Mouse (Mus musculus): ENCODE measurements at regions not wholly inside any gene's neighbourhood (a gene's known extent, or its start where the extent isn't known, plus 50 kb on each side); places are given as distances from the start of the nearest gene placed in this dataset.
A peak's percentile ranks its signal among the peaks of the same experiment; 100 is the strongest.

- ATAC-seq (replicated peaks; ENCODE audit: low FRiP score, low TSS enrichment, low read depth): no peak
- H3K36me3 ChIP-seq (ENCODE audit: control insufficient read depth, insufficient read depth, low read length): no peaks in the 10 kb centered on the region
- no peak overlapping the region for H3K4me2 ChIP-seq (ENCODE audit: low read length)
- no peaks in the 10 kb centered on the region for H3K4me1 ChIP-seq (replicated peaks; ENCODE audit: control insufficient read depth, insufficient read depth, low read length)
- WGBS: 74% methylated on average over 1 of the region's 1 CpGs
- no peak overlapping the region for H3K27ac ChIP-seq (ENCODE audit: low read depth)
- H3K9me3 ChIP-seq (ENCODE audit: control insufficient read depth, low read length): no peaks in the 10 kb centered on the region
- H3K9ac ChIP-seq (ENCODE audit: low read length): no peak overlapping the region
- DNase-seq (ENCODE audit: low spot score): no peak
- H3K27me3 ChIP-seq (replicated peaks; ENCODE audit: control insufficient read depth, insufficient read depth, low read length): no peaks in the 10 kb centered on the region
- no peak overlapping the region for H3K4me3 ChIP-seq (ENCODE audit: low read depth, low read length)
These were observed 72.5 kb upstream of the S1pr1 start for GRCm38 (mm10) chr3:115787360-115787759.

GRCm38 (mm10) chr3:115788525-115788924 is 73.7 kb upstream of the S1pr1 start:
- no peak overlapping the region for H3K27ac ChIP-seq (ENCODE audit: low read depth)
- no peaks in the 10 kb centered on the region for H3K36me3 ChIP-seq (ENCODE audit: control insufficient read depth, insufficient read depth, low read length)
- ATAC-seq (replicated peaks; ENCODE audit: low FRiP score, low TSS enrichment, low read depth): no peak
- H3K4me2 ChIP-seq (ENCODE audit: low read length): no peak overlapping the region
- no peak overlapping the region for H3K4me3 ChIP-seq (ENCODE audit: low read depth, low read length)
- peak; percentile 13 for DNase-seq (ENCODE audit: low spot score)
- WGBS: 65% methylated on average over 3 of the region's 3 CpGs
- H3K9ac ChIP-seq (ENCODE audit: low read length): no peak overlapping the region
- H3K27me3 ChIP-seq (replicated peaks; ENCODE audit: control insufficient read depth, insufficient read depth, low read length): no peaks in the 10 kb centered on the region
- no peaks in the 10 kb centered on the region for H3K4me1 ChIP-seq (replicated peaks; ENCODE audit: control insufficient read depth, insufficient read depth, low read length)
- H3K9me3 ChIP-seq (ENCODE audit: control insufficient read depth, low read length): no peaks in the 10 kb centered on the region

GRCm38 (mm10) chr3:115789063-115789462 is 74.2 kb upstream of the S1pr1 start:
- 77% methylated on average over 6 of the region's 6 CpGs for WGBS
- DNase-seq (ENCODE audit: low spot score) (peak; percentile 39), ATAC-seq (replicated peaks; ENCODE audit: low FRiP score, low TSS enrichment, low read depth) (no peak)
- H3K9ac ChIP-seq (ENCODE audit: low read length): no peak overlapping the region
- no peaks in the 10 kb centered on the region for H3K4me1 ChIP-seq (replicated peaks; ENCODE audit: control insufficient read depth, insufficient read depth, low read length)
- no peaks in the 10 kb centered on the region for H3K36me3 ChIP-seq (ENCODE audit: control insufficient read depth, insufficient read depth, low read length)
- H3K4me3 ChIP-seq (ENCODE audit: low read depth, low read length): no peak overlapping the region
- H3K4me2 ChIP-seq (ENCODE audit: low read length): no peak overlapping the region
- no peaks in the 10 kb centered on the region for H3K27me3 ChIP-seq (replicated peaks; ENCODE audit: control insufficient read depth, insufficient read depth, low read length)
- no peaks in the 10 kb centered on the region for H3K9me3 ChIP-seq (ENCODE audit: control insufficient read depth, low read length)
- no peak overlapping the region for H3K27ac ChIP-seq (ENCODE audit: low read depth)

- ATAC-seq (replicated peaks; ENCODE audit: low FRiP score, low TSS enrichment, low read depth): no peak
- Histone ChIP-seq H3K27ac (ENCODE audit: low read depth) (no peak overlapping the region), H3K36me3 (ENCODE audit: control insufficient read depth, insufficient read depth, low read length) (no peaks in the 10 kb centered on the region), H3K4me2 (ENCODE audit: low read length) (no peak overlapping the region), H3K9ac (ENCODE audit: low read length) (no peak overlapping the region), H3K9me3 (ENCODE audit: control insufficient read depth, low read length) (no peaks in the 10 kb centered on the region), H3K4me1 (replicated peaks; ENCODE audit: control insufficient read depth, insufficient read depth, low read length) (no peaks in the 10 kb centered on the region), H3K4me3 (ENCODE audit: low read depth, low read length) (no peak overlapping the region), H3K27me3 (replicated peaks; ENCODE audit: control insufficient read depth, insufficient read depth, low read length) (no peaks in the 10 kb centered on the region)
- WGBS: 64% methylated on average over 4 of the region's 4 CpGs
- DNase-seq (ENCODE audit: low spot score): peak; percentile 33
These were observed 77.7 kb upstream of the S1pr1 start for GRCm38 (mm10) chr3:115792606-115793005.

- Histone ChIP-seq H3K4me3 (ENCODE audit: low read depth, low read length) (no peak overlapping the region), H3K4me2 (ENCODE audit: low read length) (peak overlapping the region; percentile 22; the same call in 1 of the 2 replicates), H3K27ac (ENCODE audit: low read depth) (no peak overlapping the region), H3K27me3 (replicated peaks; ENCODE audit: control insufficient read depth, insufficient read depth, low read length) (no peaks in the 10 kb centered on the region), H3K9me3 (ENCODE audit: control insufficient read depth, low read length) (no peaks in the 10 kb centered on the region), H3K9ac (ENCODE audit: low read length) (no peak overlapping the region), H3K4me1 (replicated peaks; ENCODE audit: control insufficient read depth, insufficient read depth, low read length) (no peaks in the 10 kb centered on the region), H3K36me3 (ENCODE audit: control insufficient read depth, insufficient read depth, low read length) (no peaks in the 10 kb centered on the region)
- ATAC-seq (replicated peaks; ENCODE audit: low FRiP score, low TSS enrichment, low read depth) (no peak), DNase-seq (ENCODE audit: low spot score) (peak; percentile 52)
- WGBS: 24% methylated on average over 12 of the region's 12 CpGs
These were observed 78.6 kb upstream of the S1pr1 start for GRCm38 (mm10) chr3:115793344-115794059.

GRCm38 (mm10) chr3:115799326-115799725 is 84.5 kb upstream of the S1pr1 start:
- Histone ChIP-seq H3K36me3 (ENCODE audit: control insufficient read depth, insufficient read depth, low read length) (no peaks in the 10 kb centered on the region), H3K4me3 (ENCODE audit: low read depth, low read length) (no peak overlapping the region), H3K9ac (ENCODE audit: low read length) (no peak overlapping the region), H3K4me1 (replicated peaks; ENCODE audit: control insufficient read depth, insufficient read depth, low read length) (no peaks in the 10 kb centered on the region), H3K27me3 (replicated peaks; ENCODE audit: control insufficient read depth, insufficient read depth, low read length) (no peaks in the 10 kb centered on the region), H3K4me2 (ENCODE audit: low read length) (no peak overlapping the region), H3K27ac (ENCODE audit: low read depth) (no peak overlapping the region), H3K9me3 (ENCODE audit: control insufficient read depth, low read length) (no peaks in the 10 kb centered on the region)
- ATAC-seq (replicated peaks; ENCODE audit: low FRiP score, low TSS enrichment, low read depth): no peak
- no peak for DNase-seq (ENCODE audit: low spot score)
- WGBS: 85% methylated on average over 10 of the region's 10 CpGs

GRCm38 (mm10) chr3:115799981-115800380 is 85.1 kb upstream of the S1pr1 start:
- no peak overlapping the region for H3K4me2 ChIP-seq (ENCODE audit: low read length)
- H3K9me3 ChIP-seq (ENCODE audit: control insufficient read depth, low read length): no peaks in the 10 kb centered on the region
- no peak overlapping the region for H3K4me3 ChIP-seq (ENCODE audit: low read depth, low read length)
- WGBS: 50% methylated on average over 2 of the region's 2 CpGs
- H3K27ac ChIP-seq (ENCODE audit: low read depth): no peak overlapping the region
- no peaks in the 10 kb centered on the region for H3K4me1 ChIP-seq (replicated peaks; ENCODE audit: control insufficient read depth, insufficient read depth, low read length)
- H3K27me3 ChIP-seq (replicated peaks; ENCODE audit: control insufficient read depth, insufficient read depth, low read length): no peaks in the 10 kb centered on the region
- no peak overlapping the region for H3K9ac ChIP-seq (ENCODE audit: low read length)
- DNase-seq (ENCODE audit: low spot score) (no peak), ATAC-seq (replicated peaks; ENCODE audit: low FRiP score, low TSS enrichment, low read depth) (no peak)
- H3K36me3 ChIP-seq (ENCODE audit: control insufficient read depth, insufficient read depth, low read length): no peaks in the 10 kb centered on the region

- no peaks in the 10 kb centered on the region for H3K4me1 ChIP-seq (replicated peaks; ENCODE audit: control insufficient read depth, insufficient read depth, low read length)
- DNase-seq (ENCODE audit: low spot score) (no peak), ATAC-seq (replicated peaks; ENCODE audit: low FRiP score, low TSS enrichment, low read depth) (no peak)
- 24% methylated on average over 5 of the region's 5 CpGs for WGBS
- H3K27ac ChIP-seq (ENCODE audit: low read depth): no peak overlapping the region
- H3K4me3 ChIP-seq (ENCODE audit: low read depth, low read length): no peak overlapping the region
- no peaks in the 10 kb centered on the region for H3K27me3 ChIP-seq (replicated peaks; ENCODE audit: control insufficient read depth, insufficient read depth, low read length)
- no peaks in the 10 kb centered on the region for H3K36me3 ChIP-seq (ENCODE audit: control insufficient read depth, insufficient read depth, low read length)
- H3K9ac ChIP-seq (ENCODE audit: low read length): no peak overlapping the region
- H3K4me2 ChIP-seq (ENCODE audit: low read length): no peak overlapping the region
- no peaks in the 10 kb centered on the region for H3K9me3 ChIP-seq (ENCODE audit: control insufficient read depth, low read length)
These were observed 86.0 kb upstream of the S1pr1 start for GRCm38 (mm10) chr3:115800873-115801272.

GRCm38 (mm10) chr3:115801581-115802200 is 85.9 kb upstream of the Dph5 start:
- DNase-seq (ENCODE audit: low spot score) (no peak), ATAC-seq (replicated peaks; ENCODE audit: low FRiP score, low TSS enrichment, low read depth) (no peak)
- 67% methylated on average over 5 of the region's 5 CpGs for WGBS
- no peaks in the 10 kb centered on the region for H3K4me1 ChIP-seq (replicated peaks; ENCODE audit: control insufficient read depth, insufficient read depth, low read length)
- H3K27me3 ChIP-seq (replicated peaks; ENCODE audit: control insufficient read depth, insufficient read depth, low read length): no peaks in the 10 kb centered on the region
- H3K36me3 ChIP-seq (ENCODE audit: control insufficient read depth, insufficient read depth, low read length): no peaks in the 10 kb centered on the region
- H3K27ac ChIP-seq (ENCODE audit: low read depth): no peak overlapping the region
- no peak overlapping the region for H3K4me2 ChIP-seq (ENCODE audit: low read length)
- no peak overlapping the region for H3K4me3 ChIP-seq (ENCODE audit: low read depth, low read length)
- no peak overlapping the region for H3K9ac ChIP-seq (ENCODE audit: low read length)
- no peaks in the 10 kb centered on the region for H3K9me3 ChIP-seq (ENCODE audit: control insufficient read depth, low read length)

Measured in intestine, embryonic 14.5 days (tissue).